Mouse (Mus musculus) olfactory bulb, adult 2 months (tissue): Measurements from ENCODE around the gene Fat3. TPM values are rescaled to one million over a fixed set of nuclear protein-coding genes. Genes with fewer than 3 reads are reported as not detected.

Experiments
- H3K27ac ChIP-seq: fragments of 200-500 bp; 2 replicates; pipeline ENCODE4 v1.5.1; 2012; ENCODE audit warnings: low read depth, low read length; ENCODE audit not compliant: insufficient read depth
- H3K4me1 ChIP-seq: fragments of 200-500 bp; 2 replicates; pipeline ENCODE4 v1.6.1; 2012; ENCODE audit warnings: low read length; ENCODE audit not compliant: control insufficient read depth, insufficient read depth
- H3K4me3 ChIP-seq: fragments of 200-500 bp; 2 replicates; pipeline ENCODE4 v1.5.1; 2012; ENCODE audit warnings: mild to moderate bottlenecking, low read depth, low read length, moderate library complexity; ENCODE audit not compliant: insufficient read depth
- CTCF ChIP-seq: fragments of 200-500 bp; IDR thresholded peaks from 2 replicates; pipeline ENCODE4 v1.5.1; 2012; ENCODE audit warnings: low read depth, mild to moderate bottlenecking, low read length, moderate library complexity; ENCODE audit not compliant: insufficient read depth
- POLR2A ChIP-seq: fragments of 200-500 bp; IDR thresholded peaks from 2 replicates; pipeline ENCODE4 v1.6.1; 2012; ENCODE audit warnings: mild to moderate bottlenecking, low read depth, low read length, moderate library complexity; ENCODE audit not compliant: insufficient read depth
- WGBS: fragments of 180-500 bp; shearing (Covaris S2); methylation state at CpG from one replicate; pipeline ENCODE4 v1.1.7; 2018; 5-methylcytosine and 5-hydroxymethylcytosine counted together
- polyA plus RNA-seq: library from polyadenylated mRNA; stranded (reverse); fragments of >200 nt; gene quantifications from 2 replicates; pipeline ENCODE4 v1.2.4, GENCODE M21; 2012; ENCODE audit warnings: low replicate concordance; ENCODE audit not compliant: missing spikeins, insufficient read depth, insufficient read length

Gene Fat3
- polyA plus RNA-seq, 1 experiment, result not detected

GRCm38 (mm10) chr9:16037375-16037774, 463.7 kb downstream of the Fat3 start:
- 49% methylated on average over 3 of the region's 3 CpGs for WGBS
- H3K27ac ChIP-seq, result no peak overlapping the region
- TF ChIP-seq POLR2A (no peak), CTCF (no peak)
- no peak overlapping the region for H3K4me3 ChIP-seq
- no peaks in the 10 kb centered on the region for H3K4me1 ChIP-seq

GRCm38 (mm10) chr9:16036346-16036745, 464.7 kb downstream of the Fat3 start:
- H3K4me3 ChIP-seq, result no peak overlapping the region
- TF ChIP-seq POLR2A (no peak), CTCF (no peak)
- H3K4me1 ChIP-seq, result no peaks in the 10 kb centered on the region
- no peak overlapping the region for H3K27ac ChIP-seq

- H3K27ac ChIP-seq, result no peak overlapping the region
- 85% methylated on average over 11 of the region's 11 CpGs for WGBS
Observed at GRCm38 (mm10) chr9:16029715-16030285, 471.3 kb downstream of the Fat3 start.

GRCm38 (mm10) chr9:16029066-16029465, 472.0 kb downstream of the Fat3 start:
- 78% methylated on average over 4 of the region's 4 CpGs for WGBS
- H3K4me1 ChIP-seq, result peaks cover 7% of the 10 kb centered on the region
- no peak for TF ChIP-seq POLR2A
- no peak for TF ChIP-seq CTCF
- no peak overlapping the region for H3K27ac ChIP-seq
- no peak overlapping the region for H3K4me3 ChIP-seq

More at GRCm38 (mm10) chr9:16029715-16030285, 471.3 kb downstream of the Fat3 start:
- Histone ChIP-seq H3K4me3 (no peak overlapping the region), H3K4me1 (peaks cover 7% of the 10 kb centered on the region)
- no peak for TF ChIP-seq CTCF
- TF ChIP-seq POLR2A, result no peak

GRCm38 (mm10) chr9:16028394-16028911, 472.6 kb downstream of the Fat3 start:
- TF ChIP-seq CTCF (no peak), POLR2A (no peak)
- H3K4me3 ChIP-seq, result no peak overlapping the region
- peaks cover 7% of the 10 kb centered on the region for H3K4me1 ChIP-seq
- H3K27ac ChIP-seq, result no peak overlapping the region
- WGBS, result 27% methylated on average over 4 of the region's 4 CpGs

- no peak for TF ChIP-seq POLR2A
- no peak for TF ChIP-seq CTCF
- 13% methylated on average over 4 of the region's 4 CpGs for WGBS
- no peak overlapping the region for H3K4me3 ChIP-seq
- H3K4me1 ChIP-seq, result peaks cover 7% of the 10 kb centered on the region
- peak overlapping the region; percentile 42; the same call in 1 of the 2 replicates for H3K27ac ChIP-seq
Observed at GRCm38 (mm10) chr9:16026054-16026453, 475.0 kb downstream of the Fat3 start.

- Histone ChIP-seq H3K27ac (no peak overlapping the region), H3K4me3 (no peak overlapping the region), H3K4me1 (peaks cover 7% of the 10 kb centered on the region)
- 79% methylated on average over 7 of the region's 7 CpGs for WGBS
- TF ChIP-seq CTCF, result no peak
- no peak for TF ChIP-seq POLR2A
Observed at GRCm38 (mm10) chr9:16024706-16025105, 476.4 kb downstream of the Fat3 start.

GRCm38 (mm10) chr9:16014115-16014514, 487.0 kb downstream of the Fat3 start:
- Histone ChIP-seq H3K4me3 (no peak overlapping the region), H3K27ac (no peak overlapping the region), H3K4me1 (no peaks in the 10 kb centered on the region)
- no peak for TF ChIP-seq POLR2A
- no peak for TF ChIP-seq CTCF
- WGBS, result 67% methylated on average over 2 of the region's 2 CpGs

GRCm38 (mm10) chr9:16011382-16011781, 489.7 kb downstream of the Fat3 start:
- Histone ChIP-seq H3K27ac (no peak overlapping the region), H3K4me1 (no peaks in the 10 kb centered on the region), H3K4me3 (no peak overlapping the region)
- TF ChIP-seq CTCF, result no peak
- TF ChIP-seq POLR2A, result no peak
- WGBS, result 95% methylated on average over 3 of the region's 3 CpGs
